Mouse (Mus musculus): ENCODE measurements at regions not wholly inside any gene's neighbourhood (a gene's known extent, or its start where the extent isn't known, plus 50 kb on each side); places are given as distances from the start of the nearest gene placed in this dataset.

GRCm38 (mm10) chr11:52541210-52541609, 145.0 kb downstream of the 9530068E07Rik start:
- no peak for DNase-seq (ENCODE audit: low spot score)

GRCm38 (mm10) chr11:52551451-52551850, 155.2 kb downstream of the 9530068E07Rik start:
- no peak for DNase-seq (ENCODE audit: low spot score)

- DNase-seq (ENCODE audit: low spot score): no peak
Measured at GRCm38 (mm10) chr11:52552860-52553259, 156.6 kb downstream of the 9530068E07Rik start.

- no peak for DNase-seq (ENCODE audit: low spot score)
Measured at GRCm38 (mm10) chr11:52557836-52558235, 161.6 kb downstream of the 9530068E07Rik start.

GRCm38 (mm10) chr11:52558782-52559181, 162.6 kb downstream of the 9530068E07Rik start:
- DNase-seq (ENCODE audit: low spot score): no peak

- peak; percentile 28 for DNase-seq (ENCODE audit: low spot score)
Measured at GRCm38 (mm10) chr11:52561281-52561680, 165.1 kb downstream of the 9530068E07Rik start.

GRCm38 (mm10) chr11:52565457-52565856, 169.2 kb downstream of the 9530068E07Rik start:
- peak; percentile 45 for DNase-seq (ENCODE audit: low spot score)

- no peak for DNase-seq (ENCODE audit: low spot score)
Measured at GRCm38 (mm10) chr11:52566026-52566425, 169.8 kb downstream of the 9530068E07Rik start.

- DNase-seq (ENCODE audit: low spot score): no peak
Measured at GRCm38 (mm10) chr11:52567945-52568687, 171.9 kb downstream of the 9530068E07Rik start.

- DNase-seq (ENCODE audit: low spot score): no peak
Measured at GRCm38 (mm10) chr11:52568794-52569193, 172.6 kb downstream of the 9530068E07Rik start.

- DNase-seq (ENCODE audit: low spot score): no peak
Measured at GRCm38 (mm10) chr11:52569759-52570158, 173.5 kb downstream of the 9530068E07Rik start.

GRCm38 (mm10) chr11:52578471-52578870, 182.2 kb downstream of the 9530068E07Rik start:
- DNase-seq (ENCODE audit: low spot score): no peak

- no peak for DNase-seq (ENCODE audit: low spot score)
Measured at GRCm38 (mm10) chr11:52579764-52580377, 183.6 kb downstream of the 9530068E07Rik start.

GRCm38 (mm10) chr11:52591596-52592180, 172.7 kb upstream of the Fstl4 start:
- DNase-seq (ENCODE audit: low spot score): peak; percentile 21

- DNase-seq (ENCODE audit: low spot score): no peak
Measured at GRCm38 (mm10) chr11:52594092-52594491, 170.3 kb upstream of the Fstl4 start.

- DNase-seq (ENCODE audit: low spot score): no peak
Measured at GRCm38 (mm10) chr11:52601196-52601595, 163.2 kb upstream of the Fstl4 start.

- DNase-seq (ENCODE audit: low spot score): no peak
Measured at GRCm38 (mm10) chr11:52602061-52602561, 162.3 kb upstream of the Fstl4 start.

- no peak for DNase-seq (ENCODE audit: low spot score)
Measured at GRCm38 (mm10) chr11:52602796-52603195, 161.6 kb upstream of the Fstl4 start.

GRCm38 (mm10) chr11:52610681-52611165, 153.7 kb upstream of the Fstl4 start:
- no peak for DNase-seq (ENCODE audit: low spot score)

GRCm38 (mm10) chr11:52615622-52616021, 148.8 kb upstream of the Fstl4 start:
- no peak for DNase-seq (ENCODE audit: low spot score)

- DNase-seq (ENCODE audit: low spot score): no peak
Measured at GRCm38 (mm10) chr11:52618646-52619045, 145.8 kb upstream of the Fstl4 start.

GRCm38 (mm10) chr11:52622861-52623260, 141.6 kb upstream of the Fstl4 start:
- no peak for DNase-seq (ENCODE audit: low spot score)

- no peak for DNase-seq (ENCODE audit: low spot score)
Measured at GRCm38 (mm10) chr11:52628875-52629274, 135.6 kb upstream of the Fstl4 start.

Data from embryo, embryonic 10 days (tissue).